In genomic region chr16:64586825-64587224, GRCm38 (mm10) we compare ENCODE assay signal across 34 mouse cellular contexts. TPM values are rescaled to one million over a fixed set of nuclear protein-coding genes. Genes with fewer than 3 reads are reported as not detected.
DNase-seq lines count a peak whose midpoint lies in the region; ATAC-seq and TF ChIP-seq lines count a peak whose summit lies in the region.
"Had no signal": no experiment of that assay in that cellular context is flagged by ENCODE, and none has a peak within 500 bp of the region (broad histone marks: within the 10 kb centered on the region; RNA-seq: fewer than 3 reads in every experiment).

No protein-coding gene starts in this region.

- 0 out of 2 replicates have a peak, but pooled peaks have one; percentile 26 for ATAC-seq in limb, embryonic 13.5 days (ENCODE audit: low FRiP score, low read depth)
- peak; percentile 50 for ATAC-seq in lung, embryonic 16.5 days (ENCODE audit: low read depth)
- no peak for ATAC-seq in midbrain, embryonic 11.5 days (ENCODE audit: low FRiP score)
- ATAC-seq: forebrain, embryonic 15.5 days; Patski had no signal

- no peak overlapping the region for H3K4me2 ChIP-seq in limb, embryonic 13.5 days (replicated peaks)
- H3K4me2 ChIP-seq in lung, embryonic 16.5 days (ENCODE audit: low read depth, low read length) = no peak overlapping the region
- H3K4me2 ChIP-seq in midbrain, embryonic 11.5 days = no peak overlapping the region
- H3K4me2 ChIP-seq: embryonic facial prominence, embryonic 13.5 days; forebrain, embryonic 12.5 days; forebrain, embryonic 15.5 days; heart, embryonic 13.5 days; hindbrain, embryonic 14.5 days had no signal

- no peaks in the 10 kb centered on the region for H3K4me1 ChIP-seq in limb, embryonic 13.5 days
- H3K4me1 ChIP-seq in limb, embryonic 10.5 days = no peaks in the 10 kb centered on the region
- peaks cover 9% of the 10 kb centered on the region; the same call in 1 of the 2 replicates for H3K4me1 ChIP-seq in lung, embryonic 16.5 days (replicated peaks; ENCODE audit: control insufficient read depth, insufficient read depth, low read length)
- no peaks in the 10 kb centered on the region; the same call in 1 of the 2 replicates for H3K4me1 ChIP-seq in lung, adult 2 months (ENCODE audit: control insufficient read depth, insufficient read depth, low read length)
- H3K4me1 ChIP-seq in midbrain, embryonic 11.5 days (ENCODE audit: control insufficient read depth, insufficient read depth, low read length) = no peaks in the 10 kb centered on the region
- no peaks in the 10 kb centered on the region for H3K4me1 ChIP-seq in midbrain, embryonic 10.5 days
- H3K4me1 ChIP-seq: embryonic facial prominence, embryonic 10.5 days; embryonic facial prominence, embryonic 13.5 days; forebrain, embryonic 12.5 days; forebrain, embryonic 15.5 days; heart, embryonic 10.5 days had no signal

- peak; percentile 7 for DNase-seq in adrenal gland, postnatal 10 days
- DNase-seq in adrenal gland, postnatal 36 days = no peak
- DNase-seq in limb, embryonic 10.5 days (ENCODE audit: low spot score) = no peak
- no peak for DNase-seq in lung, adult 2 months
- DNase-seq in midbrain, embryonic 11.5 days (ENCODE audit: low spot score, missing footprints) = peak; percentile 44
- no peak for DNase-seq in midbrain, embryonic 10.5 days (ENCODE audit: low spot score)
- DNase-seq: adrenal gland, postnatal 14 days; cerebellum, adult 11-12 months; cerebellum, adult 8-10 months; cerebellum, postnatal 10 days; cerebellum, postnatal 36 days; embryo, embryonic 11 days; gastrocnemius, postnatal 10 days; gastrocnemius, postnatal 36 days; heart, adult 2 months; heart, postnatal 14 days; heart, postnatal 4 days had no signal

- H3K9me3 ChIP-seq in limb, embryonic 13.5 days = no peaks in the 10 kb centered on the region
- no peaks in the 10 kb centered on the region for H3K9me3 ChIP-seq in limb, embryonic 10.5 days (replicated peaks)
- no peaks in the 10 kb centered on the region for H3K9me3 ChIP-seq in lung, embryonic 16.5 days (ENCODE audit: control insufficient read depth, low read length)
- no peaks in the 10 kb centered on the region for H3K9me3 ChIP-seq in midbrain, embryonic 11.5 days (ENCODE audit: control insufficient read depth, low read length)
- no peaks in the 10 kb centered on the region for H3K9me3 ChIP-seq in midbrain, embryonic 10.5 days (replicated peaks)
- H3K9me3 ChIP-seq: embryonic facial prominence, embryonic 10.5 days; embryonic facial prominence, embryonic 13.5 days; forebrain, embryonic 12.5 days; forebrain, embryonic 15.5 days; heart, embryonic 10.5 days; heart, embryonic 13.5 days had no signal

- H3K27me3 ChIP-seq in limb, embryonic 13.5 days = no peaks in the 10 kb centered on the region
- no peaks in the 10 kb centered on the region for H3K27me3 ChIP-seq in limb, embryonic 10.5 days (ENCODE audit: low read depth, poor library complexity, severe bottlenecking)
- H3K27me3 ChIP-seq in lung, embryonic 16.5 days (ENCODE audit: control insufficient read depth, insufficient read depth, low read depth, low read length) = no peaks in the 10 kb centered on the region
- no peaks in the 10 kb centered on the region for H3K27me3 ChIP-seq in midbrain, embryonic 11.5 days (ENCODE audit: control insufficient read depth, insufficient read depth, low read length)
- no peaks in the 10 kb centered on the region for H3K27me3 ChIP-seq in midbrain, embryonic 10.5 days (ENCODE audit: low read depth, poor library complexity, severe bottlenecking)
- H3K27me3 ChIP-seq: embryonic facial prominence, embryonic 13.5 days; forebrain, embryonic 12.5 days; forebrain, embryonic 15.5 days; heart, embryonic 13.5 days had no signal

- TF ChIP-seq CTCF in lung, adult 2 months (IDR thresholded peaks at IDR 0.05; ENCODE audit: insufficient read depth, low read length) = no peak

- no peak for TF ChIP-seq POLR2A in lung, adult 2 months (IDR thresholded peaks at IDR 0.05; ENCODE audit: borderline replicate concordance, extremely low read depth, low read depth, low read length)

- H3K9ac ChIP-seq in limb, embryonic 13.5 days = no peak overlapping the region
- no peak overlapping the region for H3K9ac ChIP-seq in lung, embryonic 16.5 days (ENCODE audit: low read length)
- H3K9ac ChIP-seq in midbrain, embryonic 11.5 days (ENCODE audit: low read length) = no peak overlapping the region
- H3K9ac ChIP-seq: embryonic facial prominence, embryonic 13.5 days; forebrain, embryonic 12.5 days; forebrain, embryonic 15.5 days; heart, embryonic 13.5 days; hindbrain, embryonic 14.5 days had no signal

- 44% methylated on average over 2 of the region's 2 CpGs for WGBS in limb, embryonic 13.5 days
- WGBS in limb, embryonic 10.5 days = 80% methylated on average over 2 of the region's 2 CpGs
- 48% methylated on average over 2 of the region's 2 CpGs for WGBS in lung, embryonic 16.5 days
- WGBS in lung, adult 2 months = 57% methylated on average over 2 of the region's 2 CpGs
- WGBS in midbrain, embryonic 11.5 days = 78% methylated on average over 2 of the region's 2 CpGs
- WGBS in midbrain, embryonic 10.5 days = 81% methylated on average over 2 of the region's 2 CpGs

- no peaks in the 10 kb centered on the region for H3K36me3 ChIP-seq in limb, embryonic 13.5 days
- H3K36me3 ChIP-seq in limb, embryonic 10.5 days = no peaks in the 10 kb centered on the region
- H3K36me3 ChIP-seq in lung, embryonic 16.5 days (ENCODE audit: control insufficient read depth, insufficient read depth, low read length) = no peaks in the 10 kb centered on the region
- no peaks in the 10 kb centered on the region for H3K36me3 ChIP-seq in midbrain, embryonic 11.5 days (ENCODE audit: control insufficient read depth, insufficient read depth, low read length)
- no peaks in the 10 kb centered on the region for H3K36me3 ChIP-seq in midbrain, embryonic 10.5 days
- H3K36me3 ChIP-seq: embryonic facial prominence, embryonic 10.5 days; embryonic facial prominence, embryonic 13.5 days; forebrain, embryonic 12.5 days; forebrain, embryonic 15.5 days; heart, embryonic 10.5 days; heart, embryonic 13.5 days had no signal

- no peak overlapping the region for H3K27ac ChIP-seq in limb, embryonic 13.5 days
- H3K27ac ChIP-seq in limb, embryonic 10.5 days = no peak overlapping the region
- H3K27ac ChIP-seq in lung, embryonic 16.5 days (ENCODE audit: low read length) = no peak overlapping the region
- H3K27ac ChIP-seq in midbrain, embryonic 11.5 days (ENCODE audit: low read depth, low read length) = no peak overlapping the region
- no peak overlapping the region for H3K27ac ChIP-seq in midbrain, embryonic 10.5 days (replicated peaks)
- H3K27ac ChIP-seq: embryonic facial prominence, embryonic 10.5 days; embryonic facial prominence, embryonic 13.5 days; forebrain, embryonic 12.5 days; forebrain, embryonic 15.5 days; heart, adult 2 months; heart, embryonic 10.5 days; heart, embryonic 13.5 days; hindbrain, embryonic 14.5 days had no signal

- no peak overlapping the region for H3K4me3 ChIP-seq in limb, embryonic 13.5 days
- H3K4me3 ChIP-seq in limb, embryonic 10.5 days = no peak overlapping the region
- H3K4me3 ChIP-seq in lung, embryonic 16.5 days (ENCODE audit: low read length) = no peak overlapping the region
- no peak overlapping the region for H3K4me3 ChIP-seq in lung, adult 2 months (replicated peaks; ENCODE audit: extremely low read depth, low read depth, low read length)
- H3K4me3 ChIP-seq in midbrain, embryonic 11.5 days (ENCODE audit: low read depth, low read length) = no peak overlapping the region
- H3K4me3 ChIP-seq in midbrain, embryonic 10.5 days = no peak overlapping the region
- H3K4me3 ChIP-seq: embryonic facial prominence, embryonic 10.5 days; embryonic facial prominence, embryonic 13.5 days; erythroblast, embryonic 14.5 days; forebrain, embryonic 12.5 days; forebrain, embryonic 15.5 days; heart, adult 2 months; heart, embryonic 10.5 days; heart, embryonic 13.5 days had no signal

RNA-seq across cellular contexts. Expression of gene Csnka2ip, which starts 15.4 kb away (rescaled TPM):
- not detected for total RNA-seq in adrenal gland, postnatal 10 days (2021)
- total RNA-seq in adrenal gland, postnatal 36 days (2021) = not detected
- not detected in 2 replicates for polyA plus RNA-seq in limb, embryonic 13.5 days (2015; fragmentation: Nextera tagmentation; extraction: Ambion mirVana)
- not detected in 2 replicates for polyA plus RNA-seq in limb, embryonic 10.5 days (2016; fragmentation: Nextera tagmentation; extraction: Ambion mirVana)
- polyA plus RNA-seq in lung, embryonic 16.5 days (2015; fragmentation: Nextera tagmentation; extraction: Ambion mirVana) = not detected in 2 replicates
- not detected in 2 replicates for polyA plus RNA-seq in lung, adult 2 months (2012; rRNA removed)
- polyA plus RNA-seq in midbrain, embryonic 11.5 days (2014; fragmentation: Nextera tagmentation; extraction: Ambion mirVana) = not detected in 2 replicates
- 0.10 TPM in 1 of 2 replicates, not detected in the other for polyA plus RNA-seq in midbrain, embryonic 10.5 days (2016; fragmentation: Nextera tagmentation; extraction: Ambion mirVana)
- total RNA-seq: adrenal gland, adult 18-20 months; adrenal gland, postnatal 14 days; ES-E14; gastrocnemius, adult 18-20 months; gastrocnemius, postnatal 10 days; gastrocnemius, postnatal 36 days; granulocyte monocyte progenitor cell, adult 5-6 weeks; heart, postnatal 14 days; heart, postnatal 4 days had no signal
- polyA plus RNA-seq: embryonic facial prominence, embryonic 10.5 days; embryonic facial prominence, embryonic 13.5 days; erythroblast, embryonic 14.5 days; forebrain, embryonic 12.5 days; forebrain, embryonic 15.5 days; heart, embryonic 10.5 days; heart, embryonic 13.5 days; heart, embryonic 16.5 days; hindbrain, embryonic 11.5 days; Patski had no signal

Comparison
In these comparisons a context has a peak if more than half of its experiments do, and no peak if none do; other contexts are left out.
1. DNase-seq: peak in adrenal gland, postnatal 10 days (single experiment) and midbrain, embryonic 11.5 days (single experiment); none in adrenal gland, postnatal 36 days (0 of 2), limb, embryonic 10.5 days (single experiment), lung, adult 2 months (single experiment) and midbrain, embryonic 10.5 days (single experiment).